Mouse (Mus musculus): Measurements from ENCODE around the gene Faah.

- no peak for TF ChIP-seq CTCF (IDR thresholded peaks at IDR 0.05; ENCODE audit: low read depth)
- TF ChIP-seq EP300 (optimal IDR thresholded peaks at IDR 0.05): no peak
Observed at GRCm38 (mm10) chr4:115943669-115944314, 73.9 kb downstream of the Faah start.
